19 mouse cellular contexts compared by ENCODE assay signal in the genomic region with DNA sequence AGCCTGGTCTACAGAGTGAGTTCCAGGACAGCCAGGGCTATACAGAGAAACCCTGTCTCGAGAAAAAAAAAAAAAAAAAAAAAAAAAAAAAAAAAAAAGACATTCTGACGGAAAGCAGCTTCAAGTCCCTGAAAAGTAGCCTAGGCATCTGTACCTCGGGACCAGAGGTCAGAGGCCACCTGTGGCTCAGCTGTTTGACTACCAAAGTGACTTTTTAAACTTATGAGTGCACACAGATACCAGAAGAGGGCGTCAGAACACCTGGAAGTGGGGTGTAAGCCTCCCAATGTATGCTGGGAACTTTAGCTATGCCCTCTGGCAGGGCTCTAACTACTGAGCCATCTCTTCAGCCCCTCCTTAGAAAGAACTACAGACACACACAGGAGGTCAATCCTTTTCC. TPM values are rescaled to one million over a fixed set of nuclear protein-coding genes. Genes with fewer than 3 reads are reported as not detected.
DNase-seq lines count a peak whose midpoint lies in the region; ATAC-seq and TF ChIP-seq lines count a peak whose summit lies in the region.
"Had no signal": no experiment of that assay in that cellular context is flagged by ENCODE, and none has a peak within 500 bp of the region (broad histone marks: within the 10 kb centered on the region; RNA-seq: fewer than 3 reads in every experiment).

No protein-coding gene starts in this region.

- DNase-seq in kidney, adult 9 months: peak; percentile 33
- DNase-seq in kidney, adult 18-20 months: no peak
- DNase-seq in B cell, adult 2 months: peak; percentile 44 to 50
- peak; percentile 77 for DNase-seq in R1 (ENCODE audit: low read depth, low spot score)
- DNase-seq in naive thymus-derived CD4-positive, alpha-beta T cell, adult 2 months (ENCODE audit: low read depth): peak; percentile 45
- DNase-seq in gastrocnemius, postnatal 10 days: no peak
- DNase-seq in layer of hippocampus, adult 2 months (ENCODE audit: low spot score in 2 of 2): no peak
- DNase-seq: adrenal gland, postnatal 10 days; cerebellum, adult 2 months; lung, embryonic 14.5 days; midbrain, embryonic 14.5 days; thymus, postnatal 4 days had no signal

- no peak for TF ChIP-seq CTCF in layer of hippocampus, adult 2 months (conservative IDR thresholded peaks at IDR 0.05)

- H3K9me3 ChIP-seq in heart, embryonic 11.5 days (replicated peaks; ENCODE audit: control insufficient read depth, low read length): no peaks in the 10 kb centered on the region
- H3K9me3 ChIP-seq: embryonic facial prominence, embryonic 15.5 days; heart, embryonic 13.5 days had no signal

- WGBS in heart, embryonic 11.5 days (ENCODE audit: insufficient replicate concordance): 47% methylated on average over 3 of the region's 4 CpGs

- no peak overlapping the region for H3K4me3 ChIP-seq in layer of hippocampus, adult 2 months
- no peak overlapping the region for H3K4me3 ChIP-seq in heart, embryonic 11.5 days (ENCODE audit: low read depth, low read length)
- H3K4me3 ChIP-seq: embryonic facial prominence, embryonic 15.5 days; heart, embryonic 13.5 days had no signal

- H3K27me3 ChIP-seq in heart, embryonic 11.5 days (ENCODE audit: control insufficient read depth, insufficient read depth, low read length): no peaks in the 10 kb centered on the region
- H3K27me3 ChIP-seq: embryonic facial prominence, embryonic 15.5 days; heart, embryonic 13.5 days had no signal

- H3K4me2 ChIP-seq in heart, embryonic 11.5 days: no peak overlapping the region
- H3K4me2 ChIP-seq: embryonic facial prominence, embryonic 15.5 days; heart, embryonic 13.5 days; lung, embryonic 14.5 days had no signal

- no peak for ATAC-seq in heart, embryonic 11.5 days (replicated peaks; ENCODE audit: insufficient number of reproducible peaks, low FRiP score, low TSS enrichment)

- H3K4me1 ChIP-seq in heart, embryonic 11.5 days (ENCODE audit: control insufficient read depth, insufficient read depth, low read length): no peaks in the 10 kb centered on the region
- H3K4me1 ChIP-seq: embryonic facial prominence, embryonic 15.5 days; heart, embryonic 13.5 days had no signal

- no peaks in the 10 kb centered on the region for H3K36me3 ChIP-seq in heart, embryonic 11.5 days (ENCODE audit: control insufficient read depth, insufficient read depth, low read length)
- H3K36me3 ChIP-seq: embryonic facial prominence, embryonic 15.5 days; heart, embryonic 13.5 days had no signal

- no peak overlapping the region for H3K27ac ChIP-seq in layer of hippocampus, adult 2 months
- H3K27ac ChIP-seq in heart, embryonic 11.5 days (ENCODE audit: low read depth, low read length): no peak overlapping the region
- H3K27ac ChIP-seq: embryonic facial prominence, embryonic 15.5 days; heart, embryonic 13.5 days; macrophage had no signal

- no peak overlapping the region for H3K9ac ChIP-seq in heart, embryonic 11.5 days (ENCODE audit: low read depth, low read length)
- H3K9ac ChIP-seq: embryonic facial prominence, embryonic 15.5 days; heart, embryonic 13.5 days; lung, embryonic 14.5 days had no signal

RNA-seq across cellular contexts. Expression of a gene that starts 14.3 kb away (rescaled TPM):
- total RNA-seq in gastrocnemius, postnatal 10 days (2021): 1 to 10 TPM; 4.0 to 4.3 TPM
- total RNA-seq in layer of hippocampus, adult 2 months (2021): 1 to 10 TPM; 2.6 to 3.0 TPM
- polyA plus RNA-seq in heart, embryonic 11.5 days (2014; fragmentation: Nextera tagmentation; extraction: Ambion mirVana): 1.7 and 2.7 TPM in 2 replicates

RNA-seq across cellular contexts. Expression of a gene that starts 34.3 kb away (rescaled TPM):
- total RNA-seq in gastrocnemius, postnatal 10 days (2021): 100 to 1,000 TPM; 144 to 156 TPM
- 100 to 1,000 TPM; 223 to 228 TPM for total RNA-seq in layer of hippocampus, adult 2 months (2021)
- polyA plus RNA-seq in heart, embryonic 11.5 days (2014; fragmentation: Nextera tagmentation; extraction: Ambion mirVana): 216 and 225 TPM in 2 replicates

RNA-seq across cellular contexts. Expression of a gene that starts 51.7 kb away (rescaled TPM):
- total RNA-seq in gastrocnemius, postnatal 10 days (2021): not detected
- total RNA-seq in layer of hippocampus, adult 2 months (2021): 1 to 10 TPM in 1 of 2 experiments, under 1 TPM in 1; 0.39 to 1.2 TPM
- 0.47 and 0.51 TPM in 2 replicates for polyA plus RNA-seq in heart, embryonic 11.5 days (2014; fragmentation: Nextera tagmentation; extraction: Ambion mirVana)
- total RNA-seq: adrenal gland, postnatal 10 days had no signal
- polyA plus RNA-seq: forebrain, embryonic 11.5 days; heart, embryonic 13.5 days; limb, embryonic 11.5 days; midbrain, embryonic 14.5 days; neural tube, embryonic 11.5 days had no signal

Comparison
In these comparisons a context has a peak if more than half of its experiments do, and no peak if none do; other contexts are left out.
1. DNase-seq: peak in kidney, adult 9 months (single experiment), B cell, adult 2 months (2 of 2), R1 (single experiment) and naive thymus-derived CD4-positive, alpha-beta T cell, adult 2 months (single experiment); none in kidney, adult 18-20 months (single experiment), gastrocnemius, postnatal 10 days (single experiment) and layer of hippocampus, adult 2 months (0 of 2).